Mouse (Mus musculus) lung, embryonic 16.5 days (tissue): ENCODE measurements at regions not wholly inside any gene's neighbourhood (a gene's known extent, or its start where the extent isn't known, plus 50 kb on each side); places are given as distances from the start of the nearest gene placed in this dataset.

Source experiments
- ATAC-seq: fragments of 200-750 bp; cut with Nextera tagmentation; 2 replicates; pipeline ENCODE4 v1.8.0; 2017; ENCODE audit warnings: low read depth, mild to moderate bottlenecking, moderate library complexity
- H3K27ac ChIP-seq: fragments of 300-500 bp; sonication (generic); 2 replicates; pipeline ENCODE4 v1.5.1; 2014; ENCODE audit warnings: mild to moderate bottlenecking, control low read depth, low read length
- H3K27me3 ChIP-seq: fragments of 300-500 bp; sonication (generic); 2 replicates; pipeline ENCODE4 v1.6.1; 2014; ENCODE audit warnings: low read depth, low read length, mixed read lengths; ENCODE audit not compliant: control insufficient read depth, insufficient read depth
- H3K36me3 ChIP-seq: fragments of 300-500 bp; sonication (generic); 2 replicates; pipeline ENCODE4 v1.6.1; 2014; ENCODE audit warnings: low read length; ENCODE audit not compliant: control insufficient read depth, insufficient read depth
- H3K4me1 ChIP-seq: fragments of 300-500 bp; sonication (generic); replicated peaks from 2 replicates; pipeline ENCODE4 v1.6.1; 2014; ENCODE audit warnings: low read length, mixed read lengths; ENCODE audit not compliant: control insufficient read depth, insufficient read depth
- H3K4me2 ChIP-seq: fragments of 300-500 bp; sonication (generic); 2 replicates; pipeline ENCODE4 v1.6.1; 2014; ENCODE audit warnings: low read depth, low read length, control low read depth
- H3K4me3 ChIP-seq: fragments of 300-500 bp; sonication (generic); 2 replicates; pipeline ENCODE4 v1.5.1; 2014; ENCODE audit warnings: mild to moderate bottlenecking, low read length, control low read depth
- H3K9ac ChIP-seq: fragments of 300-500 bp; sonication (generic); 2 replicates; pipeline ENCODE4 v1.6.1; 2014; ENCODE audit warnings: low read length, control low read depth
- H3K9me3 ChIP-seq: fragments of 300-500 bp; sonication (generic); 2 replicates; pipeline ENCODE4 v1.6.1; 2016; ENCODE audit warnings: low read length; ENCODE audit not compliant: control insufficient read depth
- WGBS: fragments of 180-500 bp; shearing (Covaris S2); extraction: QIAGEN DNeasy Blood & Tissue Kit; methylation state at CpG from one replicate; pipeline ENCODE4 v1.1.7; 2014; 5-methylcytosine and 5-hydroxymethylcytosine counted together

DNA sequence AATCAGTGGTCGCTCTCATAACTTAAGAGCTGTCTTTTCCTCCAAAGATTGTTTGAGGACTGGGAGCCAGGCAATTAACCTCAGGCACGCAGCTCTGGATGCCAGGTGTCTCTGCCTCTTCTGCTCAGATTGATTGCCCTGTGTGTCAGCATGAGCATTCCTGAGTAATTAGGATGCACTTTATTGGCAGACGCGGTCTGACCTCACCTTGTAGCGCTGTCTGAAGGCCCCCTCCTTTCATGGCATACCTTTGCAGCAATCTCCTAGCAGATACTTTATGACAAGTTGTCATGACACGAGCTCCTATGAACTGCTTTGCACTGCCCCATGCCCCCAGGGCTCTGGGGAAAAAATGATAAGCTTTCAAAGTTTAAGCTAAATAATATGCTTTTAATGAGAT is 114.1 kb upstream of the Eef1e1 start:
- Histone ChIP-seq H3K36me3 (no peaks in the 10 kb centered on the region), H3K4me1 (no peaks in the 10 kb centered on the region), H3K4me2 (no peak overlapping the region), H3K4me3 (no peak overlapping the region), H3K9me3 (no peaks in the 10 kb centered on the region), H3K9ac (no peak overlapping the region), H3K27ac (no peak overlapping the region), H3K27me3 (no peaks in the 10 kb centered on the region)
- WGBS: 41% methylated on average over 6 of the region's 6 CpGs
- ATAC-seq: no peak

DNA sequence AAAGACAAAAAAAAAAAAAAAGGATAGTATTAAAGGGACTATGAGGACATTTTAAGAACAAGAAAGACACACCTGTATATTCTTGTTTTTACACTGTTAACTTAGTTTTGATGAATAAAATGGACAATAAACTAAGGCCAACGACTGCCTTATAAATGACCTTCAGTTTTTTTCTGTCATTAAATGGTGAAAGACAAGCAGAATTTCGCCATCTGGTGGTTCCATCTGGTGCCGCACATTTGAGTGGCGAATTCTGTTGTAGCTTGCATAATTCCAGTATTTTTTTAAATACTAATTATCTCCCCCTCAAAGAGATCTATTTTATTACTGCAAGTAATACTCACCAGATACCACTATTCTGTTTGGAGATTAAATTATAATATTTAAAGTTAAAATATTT is 107.3 kb upstream of the Eef1e1 start:
- no peak overlapping the region for H3K9ac ChIP-seq
- H3K4me3 ChIP-seq: no peak overlapping the region
- H3K36me3 ChIP-seq: no peaks in the 10 kb centered on the region
- no peaks in the 10 kb centered on the region for H3K9me3 ChIP-seq
- no peaks in the 10 kb centered on the region for H3K27me3 ChIP-seq
- no peak overlapping the region for H3K4me2 ChIP-seq
- H3K4me1 ChIP-seq: no peaks in the 10 kb centered on the region
- ATAC-seq: no peak
- 22% methylated on average over 4 of the region's 4 CpGs for WGBS
- no peak overlapping the region for H3K27ac ChIP-seq

GRCm38 (mm10) chr13:38760261-38760660 is 101.4 kb upstream of the Eef1e1 start:
- Histone ChIP-seq H3K27me3 (no peaks in the 10 kb centered on the region), H3K4me3 (no peak overlapping the region), H3K36me3 (no peaks in the 10 kb centered on the region), H3K4me1 (no peaks in the 10 kb centered on the region), H3K4me2 (no peak overlapping the region), H3K27ac (no peak overlapping the region), H3K9me3 (no peaks in the 10 kb centered on the region), H3K9ac (no peak overlapping the region)
- WGBS: 80% methylated on average over 3 of the region's 3 CpGs
- no peak for ATAC-seq

DNA sequence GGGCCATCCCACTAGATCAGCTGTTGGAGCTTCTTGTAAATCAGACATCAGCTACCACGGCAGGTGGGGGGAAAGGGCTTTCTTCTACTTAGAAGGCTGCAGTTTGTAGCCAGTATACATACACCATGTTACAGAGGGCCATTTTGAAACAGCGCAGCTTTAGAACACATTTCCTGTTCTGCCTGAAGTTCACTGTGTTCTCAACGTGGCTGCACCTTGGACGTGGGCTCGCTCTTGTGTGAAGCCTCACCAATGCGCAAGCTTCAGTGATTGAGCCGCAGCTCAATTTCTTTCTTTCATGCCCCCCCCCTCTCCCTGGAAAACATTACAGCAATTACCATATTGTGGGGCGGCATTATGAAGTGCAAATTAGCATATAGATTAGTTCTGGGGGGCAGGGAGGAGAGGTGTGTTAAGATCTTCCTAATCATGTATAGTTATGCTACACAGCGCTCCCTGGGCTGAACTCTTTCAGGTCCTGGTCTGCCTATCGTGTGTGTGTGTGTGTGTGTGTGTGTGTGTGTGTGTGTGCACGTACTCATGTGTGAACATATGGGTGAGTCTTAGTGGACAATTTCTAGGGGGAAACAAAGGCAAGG is 97.9 kb upstream of the Eef1e1 start:
- Histone ChIP-seq H3K27ac (no peak overlapping the region), H3K9ac (no peak overlapping the region), H3K9me3 (0 out of 2 replicates have a peak, but pooled peaks cover 2% of the 10 kb centered on the region), H3K36me3 (no peaks in the 10 kb centered on the region), H3K27me3 (no peaks in the 10 kb centered on the region), H3K4me3 (no peak overlapping the region), H3K4me2 (no peak overlapping the region), H3K4me1 (no peaks in the 10 kb centered on the region)
- ATAC-seq: no peak
- 85% methylated on average over 11 of the region's 11 CpGs for WGBS

DNA sequence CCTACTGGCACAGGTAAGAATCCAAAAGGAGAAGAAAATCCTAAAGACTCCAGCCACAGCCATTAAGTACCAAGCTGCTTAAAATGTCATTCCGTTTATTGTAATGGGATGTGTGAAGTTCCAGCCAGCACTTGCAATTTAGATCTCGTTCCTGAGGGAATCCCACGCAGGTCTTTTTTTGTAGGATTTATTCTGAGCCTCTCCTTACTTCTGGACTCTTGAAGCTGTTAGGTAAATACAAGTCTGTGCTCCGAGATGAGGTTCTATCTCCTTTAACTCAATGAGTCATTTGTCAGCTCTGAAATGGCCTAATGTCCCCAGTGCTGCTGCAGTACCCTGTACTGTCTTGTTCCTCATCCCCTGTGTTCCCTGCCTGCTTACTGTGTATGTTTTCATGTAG is 94.9 kb upstream of the Eef1e1 start:
- no peaks in the 10 kb centered on the region for H3K4me1 ChIP-seq
- no peak overlapping the region for H3K9ac ChIP-seq
- no peak for ATAC-seq
- H3K27me3 ChIP-seq: no peaks in the 10 kb centered on the region
- H3K27ac ChIP-seq: no peak overlapping the region
- H3K4me2 ChIP-seq: no peak overlapping the region
- 0 out of 2 replicates have a peak, but pooled peaks cover 3% of the 10 kb centered on the region for H3K9me3 ChIP-seq
- no peak overlapping the region for H3K4me3 ChIP-seq
- no peaks in the 10 kb centered on the region for H3K36me3 ChIP-seq
- 63% methylated on average over 4 of the region's 4 CpGs for WGBS

- H3K9ac ChIP-seq: no peak overlapping the region
Observed at GRCm38 (mm10) chr13:38751876-38752275, 93.0 kb upstream of the Eef1e1 start.

GRCm38 (mm10) chr13:38740066-38740465 is 81.2 kb upstream of the Eef1e1 start:
- ATAC-seq: no peak
- H3K9ac ChIP-seq: no peak overlapping the region
- no peak overlapping the region for H3K27ac ChIP-seq
- H3K4me2 ChIP-seq: no peak overlapping the region
- no peaks in the 10 kb centered on the region for H3K27me3 ChIP-seq
- H3K9me3 ChIP-seq: no peaks in the 10 kb centered on the region
- no peaks in the 10 kb centered on the region for H3K4me1 ChIP-seq
- WGBS: 84% methylated on average over 8 of the region's 8 CpGs
- no peak overlapping the region for H3K4me3 ChIP-seq
- H3K36me3 ChIP-seq: no peaks in the 10 kb centered on the region

More at GRCm38 (mm10) chr13:38751876-38752275, 93.0 kb upstream of the Eef1e1 start:
- H3K4me2 ChIP-seq: no peak overlapping the region
- no peaks in the 10 kb centered on the region for H3K36me3 ChIP-seq
- WGBS: 78% methylated on average over 1 of the region's 1 CpGs
- ATAC-seq: no peak
- no peak overlapping the region for H3K27ac ChIP-seq
- no peaks in the 10 kb centered on the region for H3K27me3 ChIP-seq
- 0 out of 2 replicates have a peak, but pooled peaks cover 3% of the 10 kb centered on the region for H3K9me3 ChIP-seq
- no peaks in the 10 kb centered on the region for H3K4me1 ChIP-seq
- H3K4me3 ChIP-seq: no peak overlapping the region

- ATAC-seq: no peak
- Histone ChIP-seq H3K36me3 (no peaks in the 10 kb centered on the region), H3K4me2 (no peak overlapping the region), H3K9ac (no peak overlapping the region), H3K4me1 (no peaks in the 10 kb centered on the region), H3K27me3 (no peaks in the 10 kb centered on the region), H3K9me3 (no peaks in the 10 kb centered on the region), H3K27ac (no peak overlapping the region), H3K4me3 (no peak overlapping the region)
- WGBS: 82% methylated on average over 4 of the region's 4 CpGs
Observed at GRCm38 (mm10) chr13:38736361-38737035, 77.6 kb upstream of the Eef1e1 start.

GRCm38 (mm10) chr13:38735294-38735693 is 76.4 kb upstream of the Eef1e1 start:
- Histone ChIP-seq H3K4me1 (no peaks in the 10 kb centered on the region), H3K9ac (no peak overlapping the region), H3K27me3 (no peaks in the 10 kb centered on the region), H3K9me3 (no peaks in the 10 kb centered on the region), H3K4me2 (no peak overlapping the region), H3K27ac (no peak overlapping the region), H3K4me3 (no peak overlapping the region), H3K36me3 (no peaks in the 10 kb centered on the region)
- ATAC-seq: no peak
- 75% methylated on average over 6 of the region's 6 CpGs for WGBS
